ENCODE assay signal across 7 mouse cellular contexts in genomic region chr11:77685383-77686265, GRCm38 (mm10). TPM values are rescaled to one million over a fixed set of nuclear protein-coding genes. Genes with fewer than 3 reads are reported as not detected.
A peak's percentile ranks its signal among the peaks of the same experiment; 100 is the strongest.
DNase-seq lines count a peak whose midpoint lies in the region; ATAC-seq and TF ChIP-seq lines count a peak whose summit lies in the region.

Gene Nufip2, plus strand, starts transcription at chr11:77686155.

- under 1% methylated on average over 38 of the region's 38 CpGs for WGBS in embryonic facial prominence, embryonic 10.5 days
- under 1% methylated on average over 38 of the region's 38 CpGs for WGBS in intestine, postnatal 0 days
- WGBS in midbrain, embryonic 12.5 days: under 1% methylated on average over 38 of the region's 38 CpGs
- WGBS in small intestine, adult 2 months: 1% methylated on average over 38 of the region's 38 CpGs

- H3K9me3 ChIP-seq in embryonic facial prominence, embryonic 10.5 days: no peaks in the 10 kb centered on the region
- no peaks in the 10 kb centered on the region for H3K9me3 ChIP-seq in intestine, postnatal 0 days (ENCODE audit: control insufficient read depth)
- H3K9me3 ChIP-seq in midbrain, embryonic 12.5 days: no peaks in the 10 kb centered on the region

- peaks cover 12% of the 10 kb centered on the region for H3K4me1 ChIP-seq in embryonic facial prominence, embryonic 10.5 days
- H3K4me1 ChIP-seq in intestine, postnatal 0 days (replicated peaks; ENCODE audit: control insufficient read depth, insufficient read depth, low read length): no peaks in the 10 kb centered on the region
- H3K4me1 ChIP-seq in midbrain, embryonic 12.5 days: peaks cover 11% of the 10 kb centered on the region
- peaks cover 2% of the 10 kb centered on the region for H3K4me1 ChIP-seq in small intestine, adult 2 months (ENCODE audit: control insufficient read depth, insufficient read depth, insufficient read length, low read length)

- H3K4me3 ChIP-seq in embryonic facial prominence, embryonic 10.5 days: peak within 1 kb of the TSS; percentile 94
- peak within 1 kb of the TSS; percentile 98 for H3K4me3 ChIP-seq in intestine, postnatal 0 days (ENCODE audit: low read depth, low read length)
- peak within 1 kb of the TSS; percentile 99 for H3K4me3 ChIP-seq in midbrain, embryonic 12.5 days
- H3K4me3 ChIP-seq in small intestine, adult 2 months (ENCODE audit: low read depth, low read length): peak within 1 kb of the TSS; percentile 100

- peak within 1 kb of the TSS; percentile 98 for H3K27ac ChIP-seq in embryonic facial prominence, embryonic 10.5 days (replicated peaks)
- H3K27ac ChIP-seq in intestine, postnatal 0 days (ENCODE audit: low read depth, low read length): peak within 1 kb of the TSS; percentile 100
- H3K27ac ChIP-seq in midbrain, embryonic 12.5 days (replicated peaks): peak within 1 kb of the TSS; percentile 98
- peak within 1 kb of the TSS; percentile 98 for H3K27ac ChIP-seq in small intestine, adult 2 months (ENCODE audit: insufficient read depth, low read depth, low read length)

- no peaks in the 10 kb centered on the region for H3K27me3 ChIP-seq in embryonic facial prominence, embryonic 10.5 days (replicated peaks; ENCODE audit: low read depth, poor library complexity, severe bottlenecking)
- no peaks in the 10 kb centered on the region for H3K27me3 ChIP-seq in intestine, postnatal 0 days (replicated peaks; ENCODE audit: control insufficient read depth, insufficient read depth, low read length)
- peaks cover 7% of the 10 kb centered on the region; the same call in 1 of the 2 replicates for H3K27me3 ChIP-seq in midbrain, embryonic 12.5 days
- H3K27me3 ChIP-seq in small intestine, adult 2 months (ENCODE audit: control insufficient read depth, insufficient read depth, low read length): no peaks in the 10 kb centered on the region

- TF ChIP-seq CTCF in intestine, postnatal 0 days (IDR thresholded peaks at IDR 0.05; ENCODE audit: low read depth): no peak
- TF ChIP-seq CTCF in small intestine, adult 2 months (IDR thresholded peaks at IDR 0.05; ENCODE audit: extremely low read depth, insufficient read length, insufficient replicate concordance, low read depth, low read length): no peak

- ATAC-seq in intestine, postnatal 0 days: peak; percentile 95
- peak; percentile 97 for ATAC-seq in midbrain, embryonic 12.5 days (ENCODE audit: low FRiP score, low read depth)

- peaks cover 21% of the 10 kb centered on the region for H3K36me3 ChIP-seq in embryonic facial prominence, embryonic 10.5 days (replicated peaks)
- H3K36me3 ChIP-seq in intestine, postnatal 0 days (ENCODE audit: control insufficient read depth, insufficient read depth): no peaks in the 10 kb centered on the region
- H3K36me3 ChIP-seq in midbrain, embryonic 12.5 days: no peaks in the 10 kb centered on the region
- H3K36me3 ChIP-seq in small intestine, adult 2 months (ENCODE audit: control insufficient read depth, insufficient read depth, low read length): no peaks in the 10 kb centered on the region

- TF ChIP-seq POLR2A in small intestine, adult 2 months (IDR thresholded peaks at IDR 0.05; ENCODE audit: low read depth, low read length): peak; percentile 100

- intact Hi-C loops in left cerebral cortex, postnatal 4 days (cut with DNase I): no loop called here

- peak; percentile 99 for DNase-seq in adrenal gland, postnatal 10 days
- peak; percentile 99 for DNase-seq in embryonic facial prominence, embryonic 10.5 days (ENCODE audit: low spot score)
- peak; percentile 86 for DNase-seq in gonadal fat pad, adult 2 months (ENCODE audit: low read depth)
- peak; percentile 99 for DNase-seq in left cerebral cortex, postnatal 4 days

- peak within 1 kb of the TSS; percentile 91 for H3K9ac ChIP-seq in intestine, postnatal 0 days (ENCODE audit: low read depth, low read length)
- H3K9ac ChIP-seq in midbrain, embryonic 12.5 days (replicated peaks): peak within 1 kb of the TSS; percentile 99

- peak within 1 kb of the TSS; percentile 60 for H3K4me2 ChIP-seq in intestine, postnatal 0 days (replicated peaks; ENCODE audit: low read depth)
- H3K4me2 ChIP-seq in midbrain, embryonic 12.5 days (replicated peaks): peak within 1 kb of the TSS; percentile 64

RNA-seq across cellular contexts. Expression of gene Nufip2, which starts in this region (rescaled TPM):
- 10 to 100 TPM; 66.1 to 69.1 TPM for total RNA-seq in adrenal gland, postnatal 10 days (2021)
- 3.9 and 4.7 TPM in 2 replicates for polyA plus RNA-seq in embryonic facial prominence, embryonic 10.5 days (2016; fragmentation: Nextera tagmentation; extraction: Ambion mirVana)
- polyA plus RNA-seq in gonadal fat pad, adult 2 months (2012; rRNA removed): 10.4 and 11.1 TPM in 2 replicates
- 4.6 and 7.2 TPM in 2 replicates for polyA plus RNA-seq in intestine, postnatal 0 days (2015; fragmentation: Nextera tagmentation; extraction: Ambion mirVana)
- 10 to 100 TPM; 74.1 to 76.0 TPM for total RNA-seq in left cerebral cortex, postnatal 4 days (2021)
- 4.3 and 5.0 TPM in 2 replicates for polyA plus RNA-seq in midbrain, embryonic 12.5 days (2016; fragmentation: Nextera tagmentation; extraction: Ambion mirVana)
- polyA plus RNA-seq in small intestine, adult 2 months (2012; rRNA removed): 5.4 and 11.8 TPM in 2 replicates

Comparison
In these comparisons a context has a peak if more than half of its experiments do, and no peak if none do; other contexts are left out.
1. Peak in every context shown above with its lines: DNase-seq, ATAC-seq, H3K4me3 ChIP-seq and H3K27ac ChIP-seq.